Mouse (Mus musculus): ENCODE results near the gene Sele. TPM values are rescaled to one million over a fixed set of nuclear protein-coding genes. Genes with fewer than 3 reads are reported as not detected.

The Sele gene
- polyA plus RNA-seq, 1 experiment from 2014 or later: not detected

- no peak for ATAC-seq (ENCODE audit: low FRiP score)
- H3K4me3 ChIP-seq: no peak overlapping the region
- H3K9ac ChIP-seq: no peak overlapping the region
- no peaks in the 10 kb centered on the region for H3K4me1 ChIP-seq
- no peaks in the 10 kb centered on the region for H3K27me3 ChIP-seq
- WGBS: 73% methylated on average over 3 of the region's 3 CpGs
- no peak overlapping the region for H3K4me2 ChIP-seq (replicated peaks)
- H3K36me3 ChIP-seq: no peaks in the 10 kb centered on the region
- no peak overlapping the region for H3K27ac ChIP-seq
- no peaks in the 10 kb centered on the region for H3K9me3 ChIP-seq (replicated peaks)
Observed at GRCm38 (mm10) chr1:164043549-164043948, 4.5 kb upstream of the Sele start.

- WGBS: 91% methylated on average over 9 of the region's 9 CpGs
- H3K9ac ChIP-seq: no peak overlapping the region
- H3K4me2 ChIP-seq (replicated peaks): no peak overlapping the region
- no peak overlapping the region for H3K4me3 ChIP-seq
- no peak for ATAC-seq (ENCODE audit: low FRiP score)
- no peaks in the 10 kb centered on the region for H3K27me3 ChIP-seq
- no peaks in the 10 kb centered on the region for H3K36me3 ChIP-seq
- no peaks in the 10 kb centered on the region for H3K4me1 ChIP-seq
- no peaks in the 10 kb centered on the region for H3K9me3 ChIP-seq (replicated peaks)
- no peak overlapping the region for H3K27ac ChIP-seq
Observed at GRCm38 (mm10) chr1:164053561-164053960, 5.5 kb downstream of the Sele start.

- Histone ChIP-seq H3K9me3 (replicated peaks) (no peaks in the 10 kb centered on the region), H3K27ac (no peak overlapping the region), H3K9ac (no peak overlapping the region), H3K27me3 (no peaks in the 10 kb centered on the region), H3K4me3 (no peak overlapping the region), H3K4me2 (replicated peaks) (no peak overlapping the region), H3K4me1 (no peaks in the 10 kb centered on the region), H3K36me3 (no peaks in the 10 kb centered on the region)
- no peak for ATAC-seq (ENCODE audit: low FRiP score)
- WGBS: 49% methylated on average over 2 of the region's 2 CpGs
Observed at GRCm38 (mm10) chr1:164054800-164055199, 6.8 kb downstream of the Sele start.

GRCm38 (mm10) chr1:164060071-164060470 is 12.0 kb downstream of the Sele start:
- H3K4me2 ChIP-seq (replicated peaks): no peak overlapping the region
- H3K9ac ChIP-seq: no peak overlapping the region
- no peaks in the 10 kb centered on the region for H3K27me3 ChIP-seq
- H3K27ac ChIP-seq: no peak overlapping the region
- no peaks in the 10 kb centered on the region for H3K36me3 ChIP-seq
- no peaks in the 10 kb centered on the region for H3K4me1 ChIP-seq
- H3K9me3 ChIP-seq (replicated peaks): no peaks in the 10 kb centered on the region
- 88% methylated on average over 4 of the region's 4 CpGs for WGBS
- ATAC-seq (ENCODE audit: low FRiP score): no peak
- no peak overlapping the region for H3K4me3 ChIP-seq

DNA sequence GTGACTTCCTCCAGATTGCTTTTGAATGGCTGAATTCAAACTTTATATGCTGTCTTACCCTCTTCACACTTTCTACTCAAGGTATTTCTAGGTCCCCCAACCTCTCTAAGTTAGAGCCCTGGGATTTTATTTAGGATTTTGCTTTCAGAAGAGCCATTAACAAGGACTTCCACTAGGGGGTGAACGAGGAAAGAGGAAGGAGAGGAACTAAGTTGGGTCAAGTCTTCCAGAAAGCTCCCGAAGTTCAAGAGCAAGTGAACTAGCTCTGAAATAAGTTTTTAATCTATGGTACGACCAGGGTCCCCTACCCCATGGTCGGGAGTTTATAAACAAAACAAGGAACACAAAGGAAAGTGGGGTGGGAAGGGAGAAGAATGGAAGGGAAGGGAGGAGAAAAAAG is 13.2 kb downstream of the Sele start:
- H3K27me3 ChIP-seq: no peaks in the 10 kb centered on the region
- no peak for ATAC-seq (ENCODE audit: low FRiP score)
- no peak overlapping the region for H3K9ac ChIP-seq
- H3K4me3 ChIP-seq: no peak overlapping the region
- no peaks in the 10 kb centered on the region for H3K9me3 ChIP-seq (replicated peaks)
- 55% methylated on average over 4 of the region's 4 CpGs for WGBS
- H3K36me3 ChIP-seq: no peaks in the 10 kb centered on the region
- no peak overlapping the region for H3K27ac ChIP-seq
- H3K4me1 ChIP-seq: no peaks in the 10 kb centered on the region
- H3K4me2 ChIP-seq (replicated peaks): no peak overlapping the region

DNA sequence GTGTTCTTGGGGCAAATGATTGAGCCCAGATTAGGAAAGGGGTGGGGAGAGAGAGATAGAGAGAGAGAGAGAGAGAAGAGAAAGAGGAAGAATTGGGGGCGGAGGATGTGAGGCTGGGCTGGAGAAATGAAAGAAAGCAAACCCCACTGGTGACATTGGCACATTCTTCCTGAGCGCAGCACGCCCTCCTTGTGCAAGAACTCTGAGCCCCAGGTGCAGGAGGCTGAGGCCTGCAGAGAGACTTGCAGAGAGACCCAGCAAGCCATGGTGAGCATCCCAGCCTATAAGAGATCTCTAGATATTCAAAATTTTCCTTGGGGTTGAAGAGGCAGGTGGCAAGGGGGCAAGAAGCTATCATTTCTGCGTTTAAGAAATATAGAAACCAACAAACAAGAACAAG is 13.9 kb downstream of the Sele start, which contains the start of gene Sell:
Gene Sell, plus strand, starts transcription at position 58 of the 400 bp plus-strand sequence.
- Histone ChIP-seq H3K4me2 (replicated peaks) (no peak within 1 kb of the TSS), H3K4me3 (no peak within 1 kb of the TSS), H3K4me1 (no peaks in the 10 kb centered on the region), H3K27ac (no peak within 1 kb of the TSS), H3K9ac (no peak within 1 kb of the TSS), H3K27me3 (no peaks in the 10 kb centered on the region), H3K36me3 (no peaks in the 10 kb centered on the region), H3K9me3 (replicated peaks) (no peaks in the 10 kb centered on the region)
- 77% methylated on average over 4 of the region's 4 CpGs for WGBS
- no peak for ATAC-seq (ENCODE audit: low FRiP score)

DNA sequence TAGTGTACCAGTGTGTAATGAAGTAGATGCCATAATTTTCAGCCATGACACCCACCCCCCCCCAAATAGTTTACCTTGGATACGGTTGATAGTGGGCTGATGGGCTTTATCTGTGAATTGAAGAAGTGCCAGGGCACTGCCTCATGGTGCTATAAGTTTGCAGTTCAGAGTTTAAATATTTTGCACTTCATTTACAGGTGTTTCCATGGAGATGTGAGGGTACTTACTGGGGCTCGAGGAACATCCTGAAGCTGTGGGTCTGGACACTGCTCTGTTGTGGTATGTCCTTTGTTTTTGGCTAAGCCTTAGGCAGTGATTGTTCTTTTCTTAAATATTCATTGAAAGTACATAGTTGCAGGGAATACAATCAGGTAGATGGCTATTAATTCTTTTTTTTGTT is 14.8 kb downstream of the Sele start:
- Histone ChIP-seq H3K36me3 (no peaks in the 10 kb centered on the region), H3K27me3 (no peaks in the 10 kb centered on the region), H3K9ac (no peak overlapping the region), H3K4me2 (replicated peaks) (no peak overlapping the region), H3K27ac (no peak overlapping the region), H3K9me3 (replicated peaks) (no peaks in the 10 kb centered on the region), H3K4me3 (no peak overlapping the region), H3K4me1 (no peaks in the 10 kb centered on the region)
- no peak for ATAC-seq (ENCODE audit: low FRiP score)
- 63% methylated on average over 2 of the region's 2 CpGs for WGBS

- no peaks in the 10 kb centered on the region for H3K9me3 ChIP-seq (replicated peaks)
- H3K27ac ChIP-seq: no peak overlapping the region
- 76% methylated on average over 3 of the region's 3 CpGs for WGBS
- no peak overlapping the region for H3K4me3 ChIP-seq
- H3K27me3 ChIP-seq: no peaks in the 10 kb centered on the region
- no peak overlapping the region for H3K9ac ChIP-seq
- H3K4me2 ChIP-seq (replicated peaks): no peak overlapping the region
- no peaks in the 10 kb centered on the region for H3K36me3 ChIP-seq
- ATAC-seq (ENCODE audit: low FRiP score): no peak
- no peaks in the 10 kb centered on the region for H3K4me1 ChIP-seq
Observed at GRCm38 (mm10) chr1:164063745-164064144, 15.7 kb downstream of the Sele start.

DNA sequence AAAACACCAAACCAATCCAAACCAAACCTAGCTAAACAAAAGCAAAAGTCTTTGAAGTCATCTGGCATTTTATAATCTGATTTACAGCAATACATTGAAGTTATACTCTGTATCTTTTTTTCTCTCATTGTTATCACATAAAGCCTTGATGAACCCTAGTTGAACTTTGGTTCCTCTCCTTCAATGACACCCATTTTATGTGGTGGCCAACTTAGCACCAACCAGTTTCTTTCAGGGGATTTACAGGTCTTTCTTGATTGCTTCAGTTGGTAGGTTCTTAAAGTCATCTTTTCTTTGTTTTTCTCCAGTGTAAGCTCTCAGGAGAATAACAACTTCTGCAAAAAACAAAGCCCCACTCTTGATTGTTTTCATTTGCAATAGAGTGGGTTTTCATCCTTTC is 21.2 kb downstream of the Sele start:
- Histone ChIP-seq H3K4me3 (no peak overlapping the region), H3K4me1 (no peaks in the 10 kb centered on the region), H3K27ac (no peak overlapping the region), H3K27me3 (no peaks in the 10 kb centered on the region), H3K4me2 (replicated peaks) (no peak overlapping the region), H3K9ac (no peak overlapping the region), H3K9me3 (replicated peaks) (no peaks in the 10 kb centered on the region), H3K36me3 (no peaks in the 10 kb centered on the region)
- ATAC-seq (ENCODE audit: low FRiP score): no peak

GRCm38 (mm10) chr1:164070461-164070860 is 22.4 kb downstream of the Sele start:
- 92% methylated on average over 4 of the region's 4 CpGs for WGBS
- Histone ChIP-seq H3K4me1 (no peaks in the 10 kb centered on the region), H3K36me3 (no peaks in the 10 kb centered on the region), H3K9ac (no peak overlapping the region), H3K27ac (no peak overlapping the region), H3K4me3 (no peak overlapping the region), H3K9me3 (replicated peaks) (no peaks in the 10 kb centered on the region), H3K4me2 (replicated peaks) (no peak overlapping the region), H3K27me3 (no peaks in the 10 kb centered on the region)
- no peak for ATAC-seq (ENCODE audit: low FRiP score)

- Histone ChIP-seq H3K4me1 (no peaks in the 10 kb centered on the region), H3K27ac (no peak overlapping the region), H3K9me3 (replicated peaks) (no peaks in the 10 kb centered on the region), H3K4me2 (replicated peaks) (no peak overlapping the region), H3K9ac (no peak overlapping the region), H3K36me3 (no peaks in the 10 kb centered on the region), H3K27me3 (no peaks in the 10 kb centered on the region), H3K4me3 (no peak overlapping the region)
- WGBS: 88% methylated on average over 7 of the region's 7 CpGs
- ATAC-seq (ENCODE audit: low FRiP score): no peak
Observed at GRCm38 (mm10) chr1:164071111-164071510, 23.1 kb downstream of the Sele start.

GRCm38 (mm10) chr1:164072001-164072400 is 24.0 kb downstream of the Sele start:
- Histone ChIP-seq H3K9ac (no peak overlapping the region), H3K4me1 (no peaks in the 10 kb centered on the region), H3K27ac (no peak overlapping the region), H3K4me2 (replicated peaks) (no peak overlapping the region), H3K36me3 (no peaks in the 10 kb centered on the region), H3K27me3 (no peaks in the 10 kb centered on the region), H3K4me3 (no peak overlapping the region), H3K9me3 (replicated peaks) (no peaks in the 10 kb centered on the region)
- ATAC-seq (ENCODE audit: low FRiP score): no peak
- 85% methylated on average over 4 of the region's 4 CpGs for WGBS

- ATAC-seq (ENCODE audit: low FRiP score): no peak
- H3K9me3 ChIP-seq (replicated peaks): no peaks in the 10 kb centered on the region
- 88% methylated on average over 9 of the region's 9 CpGs for WGBS
Observed at GRCm38 (mm10) chr1:164073091-164073490, 25.1 kb downstream of the Sele start.

DNA sequence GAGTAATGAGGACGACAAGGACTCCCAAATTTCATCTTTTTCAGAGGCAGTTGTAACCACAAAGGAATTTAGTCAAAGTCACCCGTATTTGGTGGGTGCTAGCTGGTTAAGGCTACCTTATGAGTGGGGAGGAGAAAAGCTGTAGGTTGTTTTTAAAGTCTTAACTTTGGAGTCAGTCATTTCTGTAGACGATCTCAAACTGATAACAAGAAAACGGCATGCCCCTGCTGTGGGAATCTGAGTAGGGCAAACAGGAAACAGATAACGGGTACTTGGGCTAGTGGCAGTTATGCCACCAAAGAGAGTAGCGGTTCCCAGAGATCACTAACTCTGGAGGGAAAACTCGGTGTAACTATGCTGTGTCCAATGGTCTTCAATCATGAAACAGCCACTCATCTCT is 25.8 kb downstream of the Sele start:
- Histone ChIP-seq H3K9ac (no peak overlapping the region), H3K4me3 (no peak overlapping the region), H3K9me3 (replicated peaks) (no peaks in the 10 kb centered on the region), H3K4me1 (no peaks in the 10 kb centered on the region), H3K4me2 (replicated peaks) (no peak overlapping the region), H3K36me3 (no peaks in the 10 kb centered on the region), H3K27me3 (no peaks in the 10 kb centered on the region), H3K27ac (no peak overlapping the region)
- no peak for ATAC-seq (ENCODE audit: low FRiP score)
- WGBS: 86% methylated on average over 7 of the region's 7 CpGs

More at GRCm38 (mm10) chr1:164073091-164073490, 25.1 kb downstream of the Sele start:
- Histone ChIP-seq H3K36me3 (no peaks in the 10 kb centered on the region), H3K4me2 (replicated peaks) (no peak overlapping the region), H3K9ac (no peak overlapping the region), H3K4me1 (no peaks in the 10 kb centered on the region), H3K27ac (no peak overlapping the region), H3K27me3 (no peaks in the 10 kb centered on the region), H3K4me3 (no peak overlapping the region)
